Mouse (Mus musculus) mesoderm, embryonic 11.5 days (tissue): ENCODE data around the gene Pkmyt1.
A peak's percentile ranks its signal among the peaks of the same experiment; 100 is the strongest.

Experiments
- DNase-seq: peaks from one replicate; pipeline ENCODE4 v3.0.0-alpha.2; 2012; ENCODE audit warnings: low read depth, low spot score

Gene Pkmyt1

GRCm38 (mm10) chr17:23725999-23726757 is at the start of gene Pkmyt1:
Gene Pkmyt1, plus strand, starts transcription at chr17:23726336.
- peak; percentile 95 for DNase-seq

- no peak for DNase-seq
Measured at GRCm38 (mm10) chr17:23676473-23677031, 49.6 kb upstream of the Pkmyt1 start.

- DNase-seq = peak; percentile 81
Measured at GRCm38 (mm10) chr17:23677236-23677679, 48.9 kb upstream of the Pkmyt1 start, which contains the start of gene Tnfrsf12a. Gene Tnfrsf12a, minus strand, starts transcription at chr17:23677468.

GRCm38 (mm10) chr17:23679127-23679835 is 46.9 kb upstream of the Pkmyt1 start, which contains the start of gene Cldn6:
Gene Cldn6, plus strand, starts transcription at chr17:23679249.
- no peak for DNase-seq

GRCm38 (mm10) chr17:23680336-23680735 is 45.8 kb upstream of the Pkmyt1 start:
- no peak for DNase-seq

- no peak for DNase-seq
Measured at GRCm38 (mm10) chr17:23681086-23681485, 45.0 kb upstream of the Pkmyt1 start.

- no peak for DNase-seq
Measured at GRCm38 (mm10) chr17:23682092-23682491, 44.0 kb upstream of the Pkmyt1 start.

GRCm38 (mm10) chr17:23682530-23682929 is 43.6 kb upstream of the Pkmyt1 start:
- DNase-seq = no peak

- DNase-seq = no peak
Measured at GRCm38 (mm10) chr17:23683226-23683625, 42.9 kb upstream of the Pkmyt1 start.

- DNase-seq = no peak
Measured at GRCm38 (mm10) chr17:23683856-23684672, 42.1 kb upstream of the Pkmyt1 start, which contains the start of gene Cldn9. Gene Cldn9, minus strand, starts transcription at chr17:23684026.

- DNase-seq = no peak
Measured at GRCm38 (mm10) chr17:23694491-23694890, 31.6 kb upstream of the Pkmyt1 start.

- DNase-seq = no peak
Measured at GRCm38 (mm10) chr17:23695801-23696200, 30.3 kb upstream of the Pkmyt1 start.

- no peak for DNase-seq
Measured at GRCm38 (mm10) chr17:23699131-23700077, 26.7 kb upstream of the Pkmyt1 start.

- DNase-seq = peak; percentile 93
Measured at GRCm38 (mm10) chr17:23700079-23700478, 26.1 kb upstream of the Pkmyt1 start.

GRCm38 (mm10) chr17:23703301-23703700 is 22.8 kb upstream of the Pkmyt1 start:
- DNase-seq = no peak

- no peak for DNase-seq
Measured at GRCm38 (mm10) chr17:23704741-23705140, 21.4 kb upstream of the Pkmyt1 start.

GRCm38 (mm10) chr17:23705525-23706104 is 20.5 kb upstream of the Pkmyt1 start:
- DNase-seq = no peak

GRCm38 (mm10) chr17:23706212-23706611 is 19.9 kb upstream of the Pkmyt1 start:
- DNase-seq = peak; percentile 81

GRCm38 (mm10) chr17:23717003-23717402 is 9.1 kb upstream of the Pkmyt1 start:
- DNase-seq = no peak

- no peak for DNase-seq
Measured at GRCm38 (mm10) chr17:23719455-23719854, 6.7 kb upstream of the Pkmyt1 start.
